Mouse (Mus musculus) cortical plate, adult 2 months (tissue): Measurements from ENCODE around the gene Arhgef10l. TPM values are rescaled to one million over a fixed set of nuclear protein-coding genes. Genes with fewer than 3 reads are reported as not detected.

Experiments used
- H3K27ac ChIP-seq: fragments of 200-500 bp; 2 replicates; pipeline ENCODE4 v1.5.1; 2012; ENCODE audit warnings: low read length, control low read depth, inconsistent platforms; ENCODE audit not compliant: insufficient read depth
- H3K4me1 ChIP-seq: fragments of 200-500 bp; 2 replicates; pipeline ENCODE4 v1.6.1; 2011; ENCODE audit warnings: low read length; ENCODE audit not compliant: control insufficient read depth, insufficient read depth
- H3K4me3 ChIP-seq: fragments of 200-500 bp; 2 replicates; pipeline ENCODE4 v1.5.1; 2011; ENCODE audit warnings: mild to moderate bottlenecking, low read length, control low read depth; ENCODE audit not compliant: insufficient read depth
- CTCF ChIP-seq: fragments of 200-500 bp; IDR thresholded peaks from 2 replicates; pipeline ENCODE4 v1.5.1; 2011; ENCODE audit warnings: mild to moderate bottlenecking, control low read depth, low read length; ENCODE audit not compliant: insufficient read depth; ENCODE audit errors: extremely low read depth
- POLR2A ChIP-seq: fragments of 200-500 bp; IDR thresholded peaks from 2 replicates; pipeline ENCODE4 v1.6.1; 2011; ENCODE audit warnings: mild to moderate bottlenecking, low read length, control low read depth; ENCODE audit not compliant: insufficient read depth; ENCODE audit errors: extremely low read depth
- polyA plus RNA-seq: library from polyadenylated mRNA; depleted of rRNA; stranded (reverse); fragments of >200 nt; gene quantifications from 2 replicates; pipeline ENCODE4 v1.2.3, GENCODE M21; 2012

Arhgef10l gene
- polyA plus RNA-seq, 1 experiment = 34.5 TPM

DNA sequence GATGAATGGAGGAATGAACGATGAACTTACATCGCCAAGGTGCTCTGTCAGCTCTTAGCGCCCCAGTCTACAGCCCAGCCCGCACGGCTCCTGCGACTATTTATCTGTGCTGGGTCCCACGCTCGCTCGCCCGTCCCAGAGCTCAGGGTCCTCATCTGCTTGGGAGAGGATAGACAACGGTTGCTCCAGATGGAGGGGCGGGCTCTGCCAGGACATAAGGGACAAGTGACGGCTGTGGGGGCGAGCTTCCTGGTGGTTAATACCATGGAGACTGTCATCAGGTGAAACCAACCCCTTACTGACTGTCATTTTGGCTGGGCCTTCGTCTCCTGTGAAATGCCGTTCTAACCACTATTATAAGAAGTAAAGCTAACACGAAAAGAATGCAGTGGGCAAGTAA, 114.0 kb downstream of the Arhgef10l start:
- no peak overlapping the region for H3K4me3 ChIP-seq
- H3K27ac ChIP-seq = no peak overlapping the region
- no peak for TF ChIP-seq CTCF
- TF ChIP-seq POLR2A = no peak
- no peaks in the 10 kb centered on the region for H3K4me1 ChIP-seq

DNA sequence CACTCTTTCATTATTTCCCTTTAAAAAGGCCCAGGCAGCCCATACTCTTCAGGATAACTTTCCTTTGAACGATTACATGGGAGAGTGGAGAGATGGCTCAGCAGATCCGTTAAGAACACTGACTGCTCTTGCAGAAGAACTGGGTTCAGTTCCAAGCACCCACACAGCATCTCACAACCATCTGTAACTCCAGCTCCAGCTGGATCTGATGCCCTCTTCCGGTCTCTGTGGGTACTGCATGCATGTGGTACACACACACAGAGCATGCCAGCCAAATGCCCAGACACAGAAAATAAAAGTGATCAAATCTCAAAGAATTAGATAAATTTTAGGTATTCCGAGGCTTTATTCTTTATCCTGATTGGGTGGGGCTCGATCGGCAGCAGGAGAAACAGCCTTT, 115.1 kb downstream of the Arhgef10l start:
- no peak overlapping the region for H3K4me3 ChIP-seq

DNA sequence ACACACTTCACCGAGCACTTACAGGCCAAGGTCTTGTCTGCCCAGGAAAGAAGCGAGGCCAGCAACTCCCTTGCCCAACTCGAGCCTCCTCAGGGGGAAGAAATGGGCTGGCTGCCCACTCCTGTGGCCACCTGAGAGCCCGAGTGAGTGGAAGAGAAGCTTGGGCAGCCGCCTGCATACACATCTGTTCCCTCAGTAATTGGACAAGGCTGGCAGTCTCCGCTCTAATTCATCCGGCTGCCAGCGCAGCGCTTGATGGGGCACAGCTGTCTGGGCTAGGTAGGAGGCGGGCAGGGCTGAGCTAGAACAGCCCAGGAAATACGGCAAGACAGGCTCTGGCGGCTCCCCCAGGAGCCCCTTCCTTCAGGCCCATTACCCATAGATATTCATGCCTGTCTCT, 115.8 kb downstream of the Arhgef10l start:
- Histone ChIP-seq H3K4me1 (no peaks in the 10 kb centered on the region), H3K27ac (no peak overlapping the region), H3K4me3 (no peak overlapping the region)
- TF ChIP-seq CTCF = no peak
- TF ChIP-seq POLR2A = no peak

More for the DNA sequence above, 115.1 kb downstream of the Arhgef10l start:
- no peaks in the 10 kb centered on the region for H3K4me1 ChIP-seq
- no peak overlapping the region for H3K27ac ChIP-seq
- TF ChIP-seq POLR2A = no peak
- 0 out of 2 replicates have a peak, but pooled peaks have one; percentile 10 for TF ChIP-seq CTCF

DNA sequence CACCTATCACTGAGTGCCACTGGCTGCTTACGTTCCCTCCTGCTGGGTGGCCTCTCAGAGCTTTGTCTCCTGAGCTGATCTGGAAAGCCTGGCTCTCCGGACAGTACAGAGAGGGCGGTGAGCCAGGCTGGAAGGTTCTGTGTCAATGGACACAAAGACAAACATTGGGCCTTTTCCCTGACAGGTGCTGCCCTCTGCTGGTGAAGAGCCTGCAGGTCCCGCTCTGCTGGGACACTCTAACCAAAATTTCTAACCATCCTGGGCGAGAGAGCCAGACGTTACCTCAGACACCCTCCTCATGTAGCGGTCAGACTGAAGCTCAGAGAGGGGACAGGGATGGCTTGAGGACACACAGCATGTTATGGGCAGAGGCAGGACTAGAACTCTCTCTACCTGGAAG, 118.3 kb downstream of the Arhgef10l start:
- TF ChIP-seq POLR2A (no peak), CTCF (peak; percentile 70)
- H3K4me3 ChIP-seq = no peak overlapping the region
- no peaks in the 10 kb centered on the region for H3K4me1 ChIP-seq
- H3K27ac ChIP-seq = no peak overlapping the region

DNA sequence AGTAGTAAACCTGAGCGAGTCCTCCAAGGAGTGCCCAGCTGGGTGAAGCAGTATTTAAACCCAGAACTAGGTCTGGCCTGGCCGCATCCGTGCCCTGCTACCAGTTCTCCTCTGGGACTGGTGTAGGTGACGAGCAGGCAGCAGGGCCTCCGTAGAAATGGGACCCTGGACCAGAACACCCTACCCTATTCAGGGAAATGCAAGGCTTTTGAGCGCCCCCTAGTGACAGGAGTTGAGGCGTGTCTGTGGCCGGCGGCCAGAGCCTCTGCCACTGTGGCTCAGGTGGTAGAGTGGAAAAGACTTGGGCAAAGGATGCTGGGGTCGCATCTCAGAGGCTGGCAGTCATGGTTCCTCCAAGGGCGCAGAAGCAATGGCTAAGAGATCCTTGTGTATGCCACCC, 126.7 kb downstream of the Arhgef10l start:
- peak; percentile 66 for TF ChIP-seq CTCF
- no peak for TF ChIP-seq POLR2A
- no peak overlapping the region for H3K4me3 ChIP-seq
- no peak overlapping the region for H3K27ac ChIP-seq
- H3K4me1 ChIP-seq = no peaks in the 10 kb centered on the region

DNA sequence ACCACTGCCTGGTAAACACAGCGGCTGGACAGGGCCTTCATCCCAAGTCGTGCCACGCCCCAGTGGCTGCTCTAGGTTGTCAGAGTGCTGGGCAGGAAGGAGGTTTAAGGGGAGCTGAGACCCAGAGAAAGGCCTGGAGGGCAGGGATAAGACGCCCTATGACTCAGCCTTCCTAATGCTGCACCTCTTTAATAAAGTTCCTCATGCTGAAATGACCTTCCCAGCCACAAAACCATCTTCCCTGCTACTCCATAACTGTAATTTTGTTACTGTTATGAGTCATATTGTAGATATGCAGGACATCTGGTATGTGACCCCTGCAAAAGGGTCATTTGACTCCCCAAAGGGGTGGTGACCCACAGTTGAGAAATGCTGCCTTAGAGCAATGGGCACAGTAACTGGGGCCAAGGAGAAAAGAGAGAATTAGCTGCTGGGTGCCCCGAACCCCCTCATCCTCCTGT, 128.2 kb downstream of the Arhgef10l start:
- H3K4me3 ChIP-seq = no peak overlapping the region
- no peak for TF ChIP-seq POLR2A
- H3K27ac ChIP-seq = no peak overlapping the region
- no peaks in the 10 kb centered on the region for H3K4me1 ChIP-seq

DNA sequence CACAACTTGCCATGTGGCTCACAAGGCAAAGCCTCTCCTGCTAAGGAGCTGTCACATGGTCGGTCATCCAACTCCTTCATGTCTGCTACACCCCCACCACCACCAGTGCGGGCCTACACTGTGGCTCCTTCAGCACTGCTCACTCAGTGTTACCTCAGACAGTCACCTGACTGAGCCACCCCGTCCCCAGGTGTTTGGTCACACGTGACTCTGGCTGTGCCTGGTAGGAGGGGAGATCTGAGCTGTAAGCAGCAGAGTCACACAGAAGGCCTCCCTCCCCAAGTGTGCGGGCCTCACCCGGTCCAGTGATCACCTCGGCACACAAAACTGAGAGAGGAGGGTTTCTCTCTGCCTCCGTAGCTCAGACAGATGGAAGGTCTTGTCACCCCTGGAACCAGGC, 130.5 kb downstream of the Arhgef10l start:
- TF ChIP-seq CTCF = no peak
- Histone ChIP-seq H3K4me3 (no peak overlapping the region), H3K4me1 (no peaks in the 10 kb centered on the region), H3K27ac (no peak overlapping the region)

DNA sequence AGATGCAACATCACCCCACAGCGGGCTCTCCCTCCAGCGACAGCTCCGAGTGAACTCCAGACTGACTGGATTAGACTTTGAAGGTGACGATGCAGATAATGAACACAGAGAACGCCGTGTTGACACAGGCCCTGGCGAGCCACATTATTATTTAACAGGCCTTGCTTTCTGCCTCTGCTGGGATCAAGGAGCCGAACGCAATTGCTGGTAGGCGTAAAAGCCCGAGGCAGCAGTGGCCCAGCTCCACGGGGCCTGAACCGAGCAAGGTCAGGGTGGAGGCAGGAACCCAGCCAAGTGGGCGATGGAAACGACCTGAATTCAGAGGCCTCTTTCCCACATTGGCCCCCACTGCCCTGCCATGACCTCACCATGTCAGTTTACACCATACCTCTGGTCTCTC, 133.5 kb downstream of the Arhgef10l start:
- no peak overlapping the region for H3K27ac ChIP-seq
- H3K4me1 ChIP-seq = 0 out of 2 replicates have a peak, but pooled peaks cover 2% of the 10 kb centered on the region
- TF ChIP-seq CTCF (no peak), POLR2A (no peak)
- H3K4me3 ChIP-seq = no peak overlapping the region

DNA sequence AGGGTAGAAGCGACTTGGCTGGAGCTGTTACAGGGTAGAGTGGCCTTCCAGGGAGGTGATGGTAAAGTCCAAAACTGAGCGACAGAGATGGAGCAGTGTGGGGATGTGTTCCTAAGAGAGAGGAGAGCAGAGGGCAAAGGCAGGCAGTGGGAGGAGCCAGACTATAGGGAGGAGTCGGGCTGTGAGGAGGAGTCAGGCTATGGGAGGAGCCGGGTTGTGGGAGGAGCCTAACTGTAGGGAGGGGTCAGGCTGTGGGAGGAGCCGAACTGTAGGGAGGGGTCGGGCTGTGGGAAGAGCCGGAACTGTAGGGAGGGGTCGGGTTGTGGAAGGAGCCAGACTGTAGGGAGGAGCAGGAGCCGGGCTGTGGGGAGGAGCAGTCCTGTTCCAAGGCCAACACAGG, 134.8 kb downstream of the Arhgef10l start:
- Histone ChIP-seq H3K4me1 (0 out of 2 replicates have a peak, but pooled peaks cover 2% of the 10 kb centered on the region), H3K4me3 (no peak overlapping the region), H3K27ac (no peak overlapping the region)
- no peak for TF ChIP-seq CTCF
- no peak for TF ChIP-seq POLR2A

DNA sequence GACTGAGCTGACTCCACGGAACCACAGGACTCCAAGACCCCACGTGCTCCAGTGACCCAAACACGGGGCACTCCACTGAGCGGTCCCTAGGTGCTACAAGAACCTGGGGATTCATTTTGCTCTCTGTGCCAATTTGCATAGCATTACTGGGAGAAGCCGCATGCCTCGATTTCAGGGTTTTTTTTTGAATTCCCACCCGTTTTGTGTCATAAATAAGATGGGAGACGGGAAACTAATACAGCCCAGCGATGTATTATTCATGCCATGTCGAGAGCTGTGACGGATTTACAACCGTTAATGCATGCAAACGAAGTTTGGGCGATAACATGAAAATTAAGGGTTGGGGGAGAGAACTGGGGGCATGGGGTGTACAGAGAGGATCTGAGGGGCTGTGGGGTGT, 136.1 kb downstream of the Arhgef10l start:
- peaks cover 2% of the 10 kb centered on the region; the same call in 1 of the 2 replicates for H3K4me1 ChIP-seq

DNA sequence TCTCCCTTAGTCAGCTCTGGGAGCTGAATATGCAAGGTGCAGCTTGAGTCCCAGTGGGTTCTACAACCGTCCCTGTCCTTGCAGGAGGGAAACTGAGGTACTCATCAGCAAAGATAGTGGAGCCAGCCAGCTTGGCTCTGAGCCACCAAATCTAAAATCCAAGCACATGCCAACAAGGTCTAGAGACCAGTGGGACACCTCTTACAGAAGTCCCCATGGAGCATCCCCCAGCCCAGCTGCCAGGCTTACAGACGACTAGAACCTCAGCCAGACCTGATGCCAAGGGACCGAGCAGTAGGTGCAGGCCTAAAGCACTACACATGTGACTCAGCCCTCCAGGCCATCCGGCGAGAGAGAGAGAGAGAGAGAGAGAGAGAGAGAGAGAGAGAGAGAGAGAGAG, 137.4 kb downstream of the Arhgef10l start:
- Histone ChIP-seq H3K27ac (no peak overlapping the region), H3K4me1 (peaks cover 2% of the 10 kb centered on the region; the same call in 1 of the 2 replicates), H3K4me3 (no peak overlapping the region)
- TF ChIP-seq CTCF = no peak

More for the DNA sequence above, 136.1 kb downstream of the Arhgef10l start:
- no peak overlapping the region for H3K27ac ChIP-seq
- H3K4me3 ChIP-seq = no peak overlapping the region
- TF ChIP-seq POLR2A = no peak
- no peak for TF ChIP-seq CTCF

DNA sequence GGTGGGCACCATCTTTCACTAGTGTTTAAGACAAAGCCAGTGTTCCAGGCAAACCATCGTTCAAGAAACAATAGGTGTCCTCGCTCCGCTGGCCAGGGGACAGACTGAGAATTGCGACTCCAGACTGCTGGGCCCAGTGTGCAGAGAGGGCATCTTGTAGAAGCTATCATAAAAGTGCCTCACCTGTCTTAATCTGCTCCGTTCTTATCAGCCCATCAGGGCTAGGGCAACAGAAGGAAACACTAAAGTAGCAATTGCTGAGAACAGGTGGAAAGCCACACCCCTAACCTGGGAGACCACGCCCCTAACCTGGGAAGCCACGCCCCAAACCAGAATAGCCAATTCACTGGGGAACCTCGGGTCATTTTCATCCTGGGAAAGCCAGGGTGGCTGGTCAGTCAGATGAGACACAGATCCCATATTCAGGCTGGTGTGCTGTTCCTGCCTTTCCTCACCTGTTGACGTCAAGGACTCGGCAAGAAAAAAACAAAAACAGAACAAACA, 140.1 kb downstream of the Arhgef10l start:
- no peak for TF ChIP-seq CTCF
- TF ChIP-seq POLR2A = no peak
- Histone ChIP-seq H3K4me1 (peaks cover 2% of the 10 kb centered on the region; the same call in 1 of the 2 replicates), H3K4me3 (no peak overlapping the region), H3K27ac (no peak overlapping the region)
